Mouse (Mus musculus) liver, postnatal 0 days (tissue): Measurements from ENCODE around the gene Cab39l. TPM values are rescaled to one million over a fixed set of nuclear protein-coding genes. Genes with fewer than 3 reads are reported as not detected.
A peak's percentile ranks its signal among the peaks of the same experiment; 100 is the strongest.

Source experiments
- ATAC-seq: fragments of 200-750 bp; cut with Nextera tagmentation; 2 replicates; pipeline ENCODE4 v1.8.0; 2017; ENCODE audit warnings: mild to moderate bottlenecking, moderate library complexity
- DNase-seq: peaks from one replicate; pipeline ENCODE4 v3.0.0-alpha.2; 2016
- H3K27ac ChIP-seq: fragments of 300-500 bp; sonication (generic); 2 replicates; pipeline ENCODE4 v1.5.1; 2014; ENCODE audit warnings: antibody characterized with exemption, moderate library complexity, mild to moderate bottlenecking, low read depth
- H3K27me3 ChIP-seq: fragments of 300-500 bp; sonication (generic); 2 replicates; pipeline ENCODE4 v1.6.1; 2014; ENCODE audit warnings: low read length, control low read depth, mixed read lengths; ENCODE audit not compliant: insufficient read depth
- H3K36me3 ChIP-seq: fragments of 300-500 bp; sonication (generic); replicated peaks from 2 replicates; pipeline ENCODE4 v1.6.1; 2014; ENCODE audit warnings: mild to moderate bottlenecking, control low read depth, low read length, moderate library complexity, mixed read lengths; ENCODE audit not compliant: insufficient read depth
- H3K4me1 ChIP-seq: fragments of 300-500 bp; sonication (generic); 2 replicates; pipeline ENCODE4 v1.6.1; 2014; ENCODE audit warnings: antibody characterized with exemption, mild to moderate bottlenecking, control low read depth; ENCODE audit not compliant: insufficient read depth
- H3K4me2 ChIP-seq: fragments of 300-500 bp; sonication (generic); 2 replicates; pipeline ENCODE4 v1.6.1; 2014; ENCODE audit warnings: low read depth, mild to moderate bottlenecking, low read length, moderate library complexity, mixed read lengths
- H3K4me3 ChIP-seq: fragments of 300-500 bp; sonication (generic); 2 replicates; pipeline ENCODE4 v1.5.1; 2014; ENCODE audit warnings: low read depth, low read length
- H3K9ac ChIP-seq: fragments of 300-500 bp; sonication (generic); replicated peaks from 2 replicates; pipeline ENCODE4 v1.6.1; 2014; ENCODE audit warnings: mild to moderate bottlenecking, moderate library complexity
- H3K9me3 ChIP-seq: fragments of 300-500 bp; sonication (generic); 2 replicates; pipeline ENCODE4 v1.6.1; 2016; ENCODE audit warnings: mild to moderate bottlenecking, control low read depth, low read length, mixed read lengths
- CTCF ChIP-seq: sonication (generic); IDR thresholded peaks from 2 replicates; pipeline ENCODE4 v1.5.1; 2016; ENCODE audit warnings: antibody characterized with exemption, low read depth
- EP300 ChIP-seq: IDR thresholded peaks from 2 replicates; pipeline ENCODE4 v1.6.1; 2016; ENCODE audit warnings: antibody characterized with exemption, low read depth, mild to moderate bottlenecking
- WGBS: fragments of 180-500 bp; shearing (Covaris S2); extraction: QIAGEN DNeasy Blood & Tissue Kit; methylation state at CpG from one replicate; pipeline ENCODE4 v1.1.7; 2014; ENCODE audit not compliant: insufficient replicate concordance; 5-methylcytosine and 5-hydroxymethylcytosine counted together
- polyA plus RNA-seq: library from polyadenylated mRNA; unstranded; fragments of >200 nt; fragmentation: Nextera tagmentation; extraction: Ambion mirVana; gene quantifications from 2 replicates; pipeline ENCODE4 v1.2.1, GENCODE M21; 2015

The Cab39l gene
- polyA plus RNA-seq, 1 experiment from 2014 or later, result 25.0 TPM

GRCm38 (mm10) chr14:59530801-59531200 lies 90.0 kb downstream of the Cab39l start:
- TF ChIP-seq CTCF (no peak), EP300 (no peak)
- H3K36me3 ChIP-seq, result peaks cover 6% of the 10 kb centered on the region; the same call in 1 of the 2 replicates
- no peaks in the 10 kb centered on the region for H3K9me3 ChIP-seq
- no peak overlapping the region for H3K4me3 ChIP-seq
- no peak overlapping the region for H3K4me2 ChIP-seq
- H3K27me3 ChIP-seq, result no peaks in the 10 kb centered on the region
- 73% methylated on average over 1 of the region's 1 CpGs for WGBS
- no peak for ATAC-seq
- H3K27ac ChIP-seq, result no peak overlapping the region
- no peak for DNase-seq
- no peak overlapping the region for H3K9ac ChIP-seq
- H3K4me1 ChIP-seq, result peaks cover 7% of the 10 kb centered on the region

DNA sequence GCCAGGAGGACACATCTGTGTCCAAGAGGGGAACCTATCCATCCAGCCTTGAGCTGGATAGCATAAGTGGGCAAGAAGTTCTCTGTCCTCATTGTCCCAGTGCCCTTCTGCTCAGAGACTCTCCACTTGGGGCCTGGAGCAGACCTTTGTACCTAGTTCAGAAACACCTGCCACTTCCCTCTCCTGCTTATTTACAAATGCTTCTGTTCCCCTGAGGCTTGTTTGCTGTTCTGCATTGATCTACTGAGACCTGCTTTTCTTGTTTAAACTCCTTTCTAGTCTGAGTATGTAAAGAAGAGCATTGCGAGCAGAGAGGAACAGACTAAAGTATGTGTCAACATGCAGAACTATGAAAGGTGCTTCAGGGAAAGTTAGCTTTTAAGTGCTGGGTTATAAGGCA lies 92.2 kb downstream of the Cab39l start:
- Histone ChIP-seq H3K36me3 (no peaks in the 10 kb centered on the region; the same call in 1 of the 2 replicates), H3K9ac (no peak overlapping the region), H3K4me3 (no peak overlapping the region), H3K9me3 (no peaks in the 10 kb centered on the region), H3K4me2 (no peak overlapping the region), H3K27ac (peak overlapping the region; percentile 87), H3K27me3 (no peaks in the 10 kb centered on the region), H3K4me1 (peaks cover 7% of the 10 kb centered on the region)
- ATAC-seq (peak; percentile 92), DNase-seq (no peak)
- TF ChIP-seq CTCF (no peak), EP300 (peak; percentile 83)
- 55% methylated on average over 1 of the region's 1 CpGs for WGBS

- Histone ChIP-seq H3K27ac (peak overlapping the region; percentile 87), H3K4me1 (peaks cover 7% of the 10 kb centered on the region), H3K36me3 (peaks cover 3% of the 10 kb centered on the region; the same call in 1 of the 2 replicates), H3K4me3 (no peak overlapping the region), H3K4me2 (no peak overlapping the region), H3K9me3 (no peaks in the 10 kb centered on the region), H3K9ac (no peak overlapping the region), H3K27me3 (no peaks in the 10 kb centered on the region)
- TF ChIP-seq EP300 (no peak), CTCF (no peak)
- ATAC-seq (no peak), DNase-seq (no peak)
Measured at GRCm38 (mm10) chr14:59533908-59534307, 93.1 kb downstream of the Cab39l start.

DNA sequence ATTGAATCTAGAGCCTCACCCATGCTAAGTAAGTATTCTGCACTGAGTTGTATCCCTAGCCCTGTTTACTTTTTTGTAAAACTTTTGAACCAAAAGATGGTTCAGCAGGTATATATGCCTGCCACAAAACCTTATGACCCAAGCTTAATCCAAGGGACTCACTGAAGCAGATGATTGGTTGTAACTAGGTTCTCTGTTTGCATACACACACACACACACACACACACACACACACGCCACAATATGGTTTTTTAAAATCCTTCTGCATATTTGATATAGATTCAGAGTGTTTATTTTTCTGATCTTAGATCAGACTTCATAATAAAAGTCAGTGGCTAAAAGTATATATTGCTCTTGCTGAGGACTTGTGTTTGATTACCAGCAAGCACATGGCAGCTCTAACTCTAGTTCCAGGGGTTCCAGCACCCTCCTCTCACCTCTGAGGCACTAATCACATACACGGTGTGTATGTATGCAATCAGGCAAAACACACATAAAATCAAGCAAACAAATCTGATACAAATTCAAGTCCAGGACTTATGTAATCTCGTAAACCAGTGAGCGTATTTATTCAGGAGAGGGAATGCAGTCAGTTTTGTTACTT lies 97.2 kb downstream of the Cab39l start:
- Histone ChIP-seq H3K27ac (no peak overlapping the region), H3K9ac (no peak overlapping the region), H3K4me1 (no peaks in the 10 kb centered on the region; the same call in 1 of the 2 replicates), H3K4me2 (no peak overlapping the region), H3K36me3 (peaks cover 15% of the 10 kb centered on the region; the same call in 1 of the 2 replicates), H3K27me3 (no peaks in the 10 kb centered on the region), H3K9me3 (no peaks in the 10 kb centered on the region), H3K4me3 (no peak overlapping the region)
- TF ChIP-seq CTCF, result no peak
- WGBS, result 76% methylated on average over 4 of the region's 4 CpGs
- DNase-seq (no peak), ATAC-seq (no peak)

DNA sequence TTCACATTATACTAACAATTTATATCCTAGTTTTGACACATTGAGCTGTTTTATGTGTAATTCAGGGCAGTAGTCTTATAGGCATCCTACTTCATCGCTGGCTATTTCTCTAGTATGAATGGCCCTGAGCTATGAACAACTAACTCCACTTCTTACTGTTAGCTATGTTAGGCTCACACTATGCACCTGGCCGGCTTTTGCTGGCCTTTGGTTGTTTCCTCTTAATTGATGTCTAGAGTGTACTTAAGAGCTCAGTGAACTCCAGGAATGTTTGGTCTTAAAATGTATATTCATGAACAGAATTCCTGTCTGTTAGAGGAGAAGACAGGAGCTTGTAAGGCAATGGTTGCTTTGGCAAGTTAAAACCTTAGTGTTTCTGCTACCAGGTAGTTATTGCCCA lies 99.5 kb downstream of the Cab39l start:
- TF ChIP-seq CTCF, result no peak
- TF ChIP-seq EP300, result no peak
- H3K4me2 ChIP-seq, result no peak overlapping the region
- H3K4me1 ChIP-seq, result peaks cover 4% of the 10 kb centered on the region; the same call in 1 of the 2 replicates
- 82% methylated on average over 2 of the region's 2 CpGs for WGBS
- no peak overlapping the region for H3K4me3 ChIP-seq
- no peak for ATAC-seq
- no peaks in the 10 kb centered on the region for H3K9me3 ChIP-seq
- H3K9ac ChIP-seq, result no peak overlapping the region
- DNase-seq, result no peak
- no peak overlapping the region for H3K27ac ChIP-seq
- H3K36me3 ChIP-seq, result peaks cover 15% of the 10 kb centered on the region; the same call in 1 of the 2 replicates
- no peaks in the 10 kb centered on the region for H3K27me3 ChIP-seq

DNA sequence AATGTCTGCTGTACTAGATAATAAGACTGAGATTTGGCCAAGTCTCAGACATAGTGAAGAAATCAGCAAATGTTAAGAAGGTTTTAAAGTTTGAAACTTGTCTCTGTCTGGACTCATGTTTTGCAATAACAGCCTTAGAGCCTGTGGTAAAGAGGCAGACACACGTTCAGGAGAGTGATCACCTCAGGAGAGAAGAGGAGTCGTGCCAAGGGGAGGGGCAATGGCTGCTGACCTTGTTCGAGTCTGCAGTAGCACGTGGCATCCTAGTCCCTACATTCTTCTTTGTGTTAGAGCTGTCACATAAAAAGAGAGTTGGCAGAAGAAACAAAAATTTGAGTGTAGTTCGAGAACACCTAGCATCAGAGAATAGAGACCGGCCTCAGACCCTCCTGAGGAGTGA lies 100.0 kb downstream of the Cab39l start:
- no peaks in the 10 kb centered on the region for H3K27me3 ChIP-seq
- whole genome bisulfite sequencing, result 76% methylated on average over 6 of the region's 6 CpGs
- H3K36me3 ChIP-seq, result peaks cover 15% of the 10 kb centered on the region; the same call in 1 of the 2 replicates
- H3K27ac ChIP-seq, result no peak overlapping the region
- TF ChIP-seq CTCF, result no peak
- DNase-seq (no peak), ATAC-seq (no peak)
- peaks cover 4% of the 10 kb centered on the region; the same call in 1 of the 2 replicates for H3K4me1 ChIP-seq
- H3K9ac ChIP-seq, result no peak overlapping the region
- no peak overlapping the region for H3K4me2 ChIP-seq
- H3K4me3 ChIP-seq, result no peak overlapping the region
- no peaks in the 10 kb centered on the region for H3K9me3 ChIP-seq
